Mouse (Mus musculus) kidney, postnatal 14 days (tissue): Measurements from ENCODE around the gene Atg4c.

Experiments
- DNase-seq: peaks from one replicate; pipeline ENCODE4 v3.0.0; 2022; ENCODE audit warnings: mixed read lengths

The Atg4c gene

GRCm38 (mm10) chr4:99193810-99194582, at the start of gene Atg4c:
Atg4c (plus strand) TSS chr4:99193934.
- DNase-seq: peak; percentile 90

GRCm38 (mm10) chr4:99151434-99151833, 42.3 kb upstream of the Atg4c start:
- DNase-seq: no peak

- peak; percentile 51 for DNase-seq
Measured at GRCm38 (mm10) chr4:99151885-99152558, 41.7 kb upstream of the Atg4c start.

- DNase-seq: no peak
Measured at GRCm38 (mm10) chr4:99156641-99157307, 37.0 kb upstream of the Atg4c start.

GRCm38 (mm10) chr4:99158495-99158894, 35.2 kb upstream of the Atg4c start:
- DNase-seq: no peak

- no peak for DNase-seq
Measured at GRCm38 (mm10) chr4:99160414-99160813, 33.3 kb upstream of the Atg4c start.

- no peak for DNase-seq
Measured at GRCm38 (mm10) chr4:99160899-99161298, 32.8 kb upstream of the Atg4c start.

GRCm38 (mm10) chr4:99161457-99161971, 32.2 kb upstream of the Atg4c start:
- no peak for DNase-seq

- no peak for DNase-seq
Measured at GRCm38 (mm10) chr4:99163001-99163400, 30.7 kb upstream of the Atg4c start.

- peak; percentile 25 for DNase-seq
Measured at GRCm38 (mm10) chr4:99163547-99163946, 30.2 kb upstream of the Atg4c start.

- no peak for DNase-seq
Measured at GRCm38 (mm10) chr4:99168869-99169268, 24.9 kb upstream of the Atg4c start.

- DNase-seq: no peak
Measured at GRCm38 (mm10) chr4:99174265-99174664, 19.5 kb upstream of the Atg4c start.

- DNase-seq: no peak
Measured at GRCm38 (mm10) chr4:99176841-99177240, 16.9 kb upstream of the Atg4c start.

GRCm38 (mm10) chr4:99177255-99177654, 16.5 kb upstream of the Atg4c start:
- no peak for DNase-seq

GRCm38 (mm10) chr4:99178851-99179250, 14.9 kb upstream of the Atg4c start:
- no peak for DNase-seq

GRCm38 (mm10) chr4:99179446-99180120, 14.2 kb upstream of the Atg4c start:
- DNase-seq: no peak

- no peak for DNase-seq
Measured at GRCm38 (mm10) chr4:99180921-99181320, 12.8 kb upstream of the Atg4c start.

GRCm38 (mm10) chr4:99181739-99182419, 11.9 kb upstream of the Atg4c start:
- DNase-seq: peak; percentile 36

- DNase-seq: peak; percentile 44
Measured at GRCm38 (mm10) chr4:99182660-99183431, 10.9 kb upstream of the Atg4c start.

GRCm38 (mm10) chr4:99184678-99185077, 9.1 kb upstream of the Atg4c start:
- DNase-seq: peak; percentile 15

- DNase-seq: no peak
Measured at GRCm38 (mm10) chr4:99185305-99185704, 8.4 kb upstream of the Atg4c start.
